ENCODE assay signal across 22 mouse cellular contexts in genomic region chr5:71964876-71965432, GRCm38 (mm10).
DNase-seq lines count a peak whose midpoint lies in the region; ATAC-seq and TF ChIP-seq lines count a peak whose summit lies in the region.
"Had no signal": no experiment of that assay in that cellular context is flagged by ENCODE, and none has a peak within 500 bp of the region (broad histone marks: within the 10 kb centered on the region; RNA-seq: fewer than 3 reads in every experiment).

No protein-coding gene starts in this region.

- peak; percentile 53 for ATAC-seq in forebrain, embryonic 15.5 days (replicated peaks)
- no peak for ATAC-seq in forebrain, postnatal 0 days
- peak; percentile 58 for ATAC-seq in neural tube, embryonic 14.5 days (ENCODE audit: low read depth)
- ATAC-seq: activated CD4-positive, CD25-positive, alpha-beta regulatory T cell, adult 4 months; intestine, embryonic 15.5 days; Patski had no signal

- no peaks in the 10 kb centered on the region for H3K9me3 ChIP-seq in forebrain, embryonic 15.5 days
- H3K9me3 ChIP-seq in forebrain, postnatal 0 days (ENCODE audit: low read length): no peaks in the 10 kb centered on the region
- H3K9me3 ChIP-seq in neural tube, embryonic 14.5 days (ENCODE audit: control insufficient read depth, low read length): no peaks in the 10 kb centered on the region
- H3K9me3 ChIP-seq: embryonic facial prominence, embryonic 13.5 days; heart, embryonic 10.5 days; hindbrain, embryonic 12.5 days; intestine, embryonic 15.5 days had no signal

- DNase-seq in forebrain, postnatal 0 days: no peak
- DNase-seq in layer of hippocampus, adult 2 months (ENCODE audit: low spot score in 2 of 2): no peak
- no peak for DNase-seq in layer of hippocampus, postnatal 14 days (ENCODE audit: low spot score in 2 of 2)
- peak; percentile 26 for DNase-seq in brain, adult 2 months (ENCODE audit: low read depth, low spot score)
- DNase-seq in B cell, adult 2 months: no peak
- DNase-seq: adrenal gland, postnatal 25 days; cerebellum, adult 18-20 months; cerebellum, adult 9-11 months; cerebellum, postnatal 36 days; gastrocnemius, postnatal 10 days; heart, adult 18-20 months; heart, postnatal 10 days; heart, postnatal 4 days had no signal

- TF ChIP-seq CTCF in forebrain, postnatal 0 days (IDR thresholded peaks at IDR 0.05; ENCODE audit: low read depth): no peak
- no peak for TF ChIP-seq CTCF in layer of hippocampus, adult 2 months (conservative IDR thresholded peaks at IDR 0.05)

- no peaks in the 10 kb centered on the region for H3K27me3 ChIP-seq in forebrain, embryonic 15.5 days
- no peaks in the 10 kb centered on the region for H3K27me3 ChIP-seq in forebrain, postnatal 0 days (ENCODE audit: insufficient read depth, low read length)
- H3K27me3 ChIP-seq in neural tube, embryonic 14.5 days (ENCODE audit: control insufficient read depth, insufficient read depth, low read length): no peaks in the 10 kb centered on the region
- H3K27me3 ChIP-seq: CH12.LX; embryonic facial prominence, embryonic 13.5 days; hindbrain, embryonic 12.5 days; intestine, embryonic 15.5 days had no signal

- H3K36me3 ChIP-seq in forebrain, embryonic 15.5 days: no peaks in the 10 kb centered on the region
- H3K36me3 ChIP-seq in forebrain, postnatal 0 days (ENCODE audit: insufficient read depth): no peaks in the 10 kb centered on the region
- no peaks in the 10 kb centered on the region for H3K36me3 ChIP-seq in neural tube, embryonic 14.5 days (ENCODE audit: control insufficient read depth, insufficient read depth, low read length)
- H3K36me3 ChIP-seq: embryonic facial prominence, embryonic 13.5 days; heart, embryonic 10.5 days; hindbrain, embryonic 12.5 days; intestine, embryonic 15.5 days had no signal

- no peak overlapping the region for H3K4me3 ChIP-seq in forebrain, embryonic 15.5 days
- H3K4me3 ChIP-seq in forebrain, postnatal 0 days (ENCODE audit: low read depth, low read length): no peak overlapping the region
- H3K4me3 ChIP-seq in layer of hippocampus, adult 2 months: no peak overlapping the region
- H3K4me3 ChIP-seq in neural tube, embryonic 14.5 days (ENCODE audit: low read depth, low read length): no peak overlapping the region
- H3K4me3 ChIP-seq: embryonic facial prominence, embryonic 13.5 days; heart, embryonic 10.5 days; hindbrain, embryonic 12.5 days; intestine, embryonic 15.5 days had no signal

- H3K9ac ChIP-seq in forebrain, embryonic 15.5 days (replicated peaks): no peak overlapping the region
- H3K9ac ChIP-seq in forebrain, postnatal 0 days: no peak overlapping the region
- no peak overlapping the region for H3K9ac ChIP-seq in neural tube, embryonic 14.5 days (replicated peaks; ENCODE audit: low read depth, low read length)
- H3K9ac ChIP-seq: embryonic facial prominence, embryonic 13.5 days; hindbrain, embryonic 12.5 days; intestine, embryonic 15.5 days had no signal

- H3K4me2 ChIP-seq in forebrain, embryonic 15.5 days (replicated peaks): no peak overlapping the region
- H3K4me2 ChIP-seq in forebrain, postnatal 0 days (ENCODE audit: low read depth): no peak overlapping the region
- no peak overlapping the region for H3K4me2 ChIP-seq in neural tube, embryonic 14.5 days (ENCODE audit: low read depth, low read length)
- H3K4me2 ChIP-seq: embryonic facial prominence, embryonic 13.5 days; hindbrain, embryonic 12.5 days; intestine, embryonic 15.5 days had no signal

- 65% methylated on average over 4 of the region's 4 CpGs for WGBS in forebrain, embryonic 15.5 days
- WGBS in forebrain, postnatal 0 days: 56% methylated on average over 4 of the region's 4 CpGs
- 45% methylated on average over 4 of the region's 4 CpGs for WGBS in neural tube, embryonic 14.5 days

- H3K27ac ChIP-seq in forebrain, embryonic 15.5 days (replicated peaks): no peak overlapping the region
- H3K27ac ChIP-seq in forebrain, postnatal 0 days (ENCODE audit: low read depth, low read length): no peak overlapping the region
- peak overlapping the region; percentile 76 for H3K27ac ChIP-seq in layer of hippocampus, adult 2 months
- H3K27ac ChIP-seq in neural tube, embryonic 14.5 days (ENCODE audit: low read depth, low read length): no peak overlapping the region
- H3K27ac ChIP-seq: embryonic facial prominence, embryonic 13.5 days; heart, embryonic 10.5 days; hindbrain, embryonic 12.5 days; intestine, embryonic 15.5 days had no signal

- peaks cover under 1% of the 10 kb centered on the region for H3K4me1 ChIP-seq in forebrain, embryonic 15.5 days
- 0 out of 2 replicates have a peak, but pooled peaks cover 6% of the 10 kb centered on the region for H3K4me1 ChIP-seq in forebrain, postnatal 0 days (ENCODE audit: insufficient read depth)
- 0 out of 2 replicates have a peak, but pooled peaks cover under 1% of the 10 kb centered on the region for H3K4me1 ChIP-seq in neural tube, embryonic 14.5 days (ENCODE audit: control insufficient read depth, insufficient read depth, low read length)
- H3K4me1 ChIP-seq: embryonic facial prominence, embryonic 13.5 days; heart, embryonic 10.5 days; hindbrain, embryonic 12.5 days; intestine, embryonic 15.5 days had no signal
